Mouse (Mus musculus): Measurements from ENCODE around the gene Gpbar1.
"Not testable (repeated sequence)": the region's sequence is repeated elsewhere in the genome, so short reads cannot be mapped to it uniquely, and the experiment has no call there.

Gene Gpbar1

GRCm38 (mm10) chr1:74296477-74296876 is 18.1 kb downstream of the Gpbar1 start:
- DNase-seq, result no peak

- DNase-seq, result no peak
Observed at GRCm38 (mm10) chr1:74297269-74297668, 18.9 kb downstream of the Gpbar1 start.

GRCm38 (mm10) chr1:74298157-74298750 is 19.9 kb downstream of the Gpbar1 start:
- no peak for DNase-seq

- no peak for DNase-seq
Observed at GRCm38 (mm10) chr1:74298996-74299395, 20.6 kb downstream of the Gpbar1 start.

GRCm38 (mm10) chr1:74300347-74301110 is 22.2 kb downstream of the Gpbar1 start:
- no peak for DNase-seq

- peak; percentile 8 for DNase-seq
Observed at GRCm38 (mm10) chr1:74302229-74302628, 23.9 kb downstream of the Gpbar1 start.

- DNase-seq, result no peak
Observed at GRCm38 (mm10) chr1:74302835-74303234, 24.5 kb downstream of the Gpbar1 start.

- DNase-seq, result peak; percentile 62
Observed at GRCm38 (mm10) chr1:74303509-74304338, 25.4 kb downstream of the Gpbar1 start.

- no peak for DNase-seq
Observed at GRCm38 (mm10) chr1:74304339-74304790, 26.0 kb downstream of the Gpbar1 start.

GRCm38 (mm10) chr1:74304946-74305345 is 26.6 kb downstream of the Gpbar1 start:
- no peak for DNase-seq

GRCm38 (mm10) chr1:74305522-74305921 is 27.2 kb downstream of the Gpbar1 start, which contains the start of gene Tmbim1:
Tmbim1 (minus strand) TSS chr1:74305622.
- DNase-seq, result no peak

- no peak for DNase-seq
Observed at GRCm38 (mm10) chr1:74307146-74307545, 28.8 kb downstream of the Gpbar1 start.

- no peak for DNase-seq
Observed at GRCm38 (mm10) chr1:74308001-74308964, 29.9 kb downstream of the Gpbar1 start.

GRCm38 (mm10) chr1:74309767-74310166 is 31.4 kb downstream of the Gpbar1 start:
- DNase-seq, result no peak

GRCm38 (mm10) chr1:74313049-74313692 is 34.8 kb downstream of the Gpbar1 start:
- peak; percentile 72 for DNase-seq

- DNase-seq, result no peak
Observed at GRCm38 (mm10) chr1:74314796-74315195, 36.4 kb downstream of the Gpbar1 start.

GRCm38 (mm10) chr1:74316114-74316827 is 37.9 kb downstream of the Gpbar1 start:
- no peak for DNase-seq

- no peak for DNase-seq
Observed at GRCm38 (mm10) chr1:74318711-74319110, 40.4 kb downstream of the Gpbar1 start.

- no peak for DNase-seq
Observed at GRCm38 (mm10) chr1:74321396-74321795, 43.0 kb downstream of the Gpbar1 start.

GRCm38 (mm10) chr1:74326916-74327315 is 48.6 kb downstream of the Gpbar1 start:
- DNase-seq, result not testable (repeated sequence)
